Mouse (Mus musculus): Measurements from ENCODE around the gene Lcn4. TPM values are rescaled to one million over a fixed set of nuclear protein-coding genes. Genes with fewer than 3 reads are reported as not detected.

Gene Lcn4
- polyA plus RNA-seq, 1 experiment from 2014 or later: not detected

DNA sequence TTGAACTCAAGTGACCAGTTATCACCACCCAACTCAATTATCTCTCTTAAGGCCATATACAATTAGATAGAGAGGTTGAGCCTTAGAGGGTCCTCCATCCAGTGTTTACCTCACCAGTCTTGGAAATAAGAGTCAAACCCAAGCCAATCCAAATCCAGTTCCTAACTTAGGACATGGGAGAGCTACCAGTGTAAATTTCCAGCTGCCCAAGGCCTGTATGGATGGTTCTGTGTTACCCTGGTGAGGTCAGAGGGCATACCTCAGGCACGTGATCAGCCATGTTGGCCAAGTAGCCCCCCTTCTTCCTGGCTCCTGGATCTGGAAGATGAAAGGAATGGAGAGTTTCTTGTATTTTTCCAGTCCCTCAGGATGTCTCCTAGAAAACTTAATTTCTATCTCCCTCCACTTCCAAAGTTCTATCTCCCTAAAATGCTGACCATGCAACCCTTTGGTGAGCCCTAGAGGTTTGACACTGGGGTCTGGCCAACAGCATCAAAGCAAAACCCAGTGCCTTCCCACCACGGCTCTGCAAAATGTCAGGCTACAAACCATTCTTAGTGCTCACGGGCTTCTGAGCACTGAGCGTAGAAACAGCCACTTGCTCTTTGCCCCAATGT lies 33.7 kb downstream of the Lcn4 start:
- peaks cover 50% of the 10 kb centered on the region for H3K36me3 ChIP-seq (ENCODE audit: control insufficient read depth, insufficient read depth, low read length)
- WGBS: 75% methylated on average over 4 of the region's 4 CpGs

DNA sequence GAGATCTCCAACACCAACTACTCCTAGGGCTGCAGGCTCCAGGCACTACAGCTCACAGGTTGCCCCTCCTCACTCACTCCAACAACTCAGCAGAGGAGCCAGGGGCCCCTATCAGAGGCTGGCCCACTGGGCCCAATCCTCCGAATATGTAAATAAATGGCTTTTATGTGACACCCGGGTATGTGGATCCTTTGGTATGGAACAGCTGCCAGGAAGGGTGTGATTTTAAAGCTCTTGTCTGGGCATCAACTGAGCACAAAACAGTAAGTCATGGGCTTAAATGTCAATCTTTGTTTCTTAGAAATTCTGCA lies 34.8 kb downstream of the Lcn4 start:
- no peak for ATAC-seq (ENCODE audit: low FRiP score, low TSS enrichment)
- no peak overlapping the region for H3K9ac ChIP-seq (ENCODE audit: low read depth, low read length)
- 61% methylated on average over 2 of the region's 2 CpGs for WGBS
- H3K4me3 ChIP-seq (ENCODE audit: low read length): no peak overlapping the region
- H3K4me1 ChIP-seq (ENCODE audit: control insufficient read depth, insufficient read depth, low read length): peaks cover 16% of the 10 kb centered on the region
- H3K36me3 ChIP-seq (ENCODE audit: control insufficient read depth, insufficient read depth, low read length): peaks cover 50% of the 10 kb centered on the region
- no peaks in the 10 kb centered on the region for H3K9me3 ChIP-seq (ENCODE audit: control insufficient read depth, low read length)
- no peak overlapping the region for H3K27ac ChIP-seq (ENCODE audit: low read depth, low read length)
- H3K27me3 ChIP-seq (ENCODE audit: control insufficient read depth, insufficient read depth, low read length): no peaks in the 10 kb centered on the region
- no peak overlapping the region for H3K4me2 ChIP-seq (replicated peaks; ENCODE audit: low read depth, low read length)

More for the DNA sequence above, 33.7 kb downstream of the Lcn4 start:
- Histone ChIP-seq H3K27me3 (ENCODE audit: control insufficient read depth, insufficient read depth, low read length) (no peaks in the 10 kb centered on the region), H3K9me3 (ENCODE audit: control insufficient read depth, low read length) (no peaks in the 10 kb centered on the region), H3K4me2 (replicated peaks; ENCODE audit: low read depth, low read length) (peak overlapping the region; percentile 77; the same call in 1 of the 2 replicates), H3K4me3 (ENCODE audit: low read length) (no peak overlapping the region), H3K27ac (ENCODE audit: low read depth, low read length) (no peak overlapping the region), H3K9ac (ENCODE audit: low read depth, low read length) (no peak overlapping the region), H3K4me1 (ENCODE audit: control insufficient read depth, insufficient read depth, low read length) (peaks cover 16% of the 10 kb centered on the region)
- ATAC-seq (ENCODE audit: low FRiP score, low TSS enrichment): no peak

DNA sequence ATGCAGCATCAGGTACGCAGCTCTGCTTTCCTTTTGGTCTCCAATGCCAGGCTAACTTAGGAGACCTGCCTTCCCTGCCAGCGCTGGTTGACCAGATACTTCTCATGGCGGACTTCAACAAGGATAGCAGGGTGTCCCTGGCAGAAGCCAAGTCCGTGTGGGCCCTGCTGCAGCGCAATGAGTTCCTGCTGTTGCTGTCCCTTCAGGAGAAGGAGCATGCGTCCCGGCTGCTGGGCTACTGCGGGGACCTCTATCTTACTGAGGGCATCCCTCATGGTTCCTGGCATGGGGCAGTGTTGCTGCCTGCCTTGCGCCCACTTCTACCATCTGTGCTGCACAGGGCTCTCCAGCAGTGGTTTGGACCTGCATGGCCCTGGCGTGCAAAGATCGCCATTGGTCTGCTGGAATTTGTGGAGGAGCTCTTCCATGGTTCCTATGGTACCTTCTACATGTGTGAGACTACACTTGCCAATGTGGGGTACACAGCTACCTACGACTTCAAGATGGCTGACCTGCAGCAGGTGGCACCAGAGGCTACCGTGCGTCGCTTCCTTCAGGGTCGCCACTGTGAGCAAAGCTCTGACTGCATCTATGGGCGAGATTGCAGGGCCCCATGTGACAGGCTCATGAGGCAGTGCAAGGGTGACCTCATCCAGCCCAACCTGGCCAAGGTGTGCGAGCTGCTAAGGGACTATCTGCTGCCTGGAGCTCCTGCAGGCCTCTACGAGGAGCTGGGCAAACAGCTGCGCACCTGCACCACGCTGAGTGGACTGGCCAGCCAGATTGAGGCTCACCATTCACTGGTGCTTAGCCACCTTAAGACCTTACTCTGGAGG lies 35.4 kb downstream of the Lcn4 start:
- WGBS: 75% methylated on average over 21 of the region's 21 CpGs
- Histone ChIP-seq H3K27me3 (ENCODE audit: control insufficient read depth, insufficient read depth, low read length) (no peaks in the 10 kb centered on the region), H3K9ac (ENCODE audit: low read depth, low read length) (no peak overlapping the region), H3K36me3 (ENCODE audit: control insufficient read depth, insufficient read depth, low read length) (peaks cover 50% of the 10 kb centered on the region), H3K4me2 (replicated peaks; ENCODE audit: low read depth, low read length) (no peak overlapping the region), H3K4me1 (ENCODE audit: control insufficient read depth, insufficient read depth, low read length) (peaks cover 19% of the 10 kb centered on the region), H3K4me3 (ENCODE audit: low read length) (no peak overlapping the region), H3K27ac (ENCODE audit: low read depth, low read length) (no peak overlapping the region), H3K9me3 (ENCODE audit: control insufficient read depth, low read length) (no peaks in the 10 kb centered on the region)
- ATAC-seq (ENCODE audit: low FRiP score, low TSS enrichment): no peak

DNA sequence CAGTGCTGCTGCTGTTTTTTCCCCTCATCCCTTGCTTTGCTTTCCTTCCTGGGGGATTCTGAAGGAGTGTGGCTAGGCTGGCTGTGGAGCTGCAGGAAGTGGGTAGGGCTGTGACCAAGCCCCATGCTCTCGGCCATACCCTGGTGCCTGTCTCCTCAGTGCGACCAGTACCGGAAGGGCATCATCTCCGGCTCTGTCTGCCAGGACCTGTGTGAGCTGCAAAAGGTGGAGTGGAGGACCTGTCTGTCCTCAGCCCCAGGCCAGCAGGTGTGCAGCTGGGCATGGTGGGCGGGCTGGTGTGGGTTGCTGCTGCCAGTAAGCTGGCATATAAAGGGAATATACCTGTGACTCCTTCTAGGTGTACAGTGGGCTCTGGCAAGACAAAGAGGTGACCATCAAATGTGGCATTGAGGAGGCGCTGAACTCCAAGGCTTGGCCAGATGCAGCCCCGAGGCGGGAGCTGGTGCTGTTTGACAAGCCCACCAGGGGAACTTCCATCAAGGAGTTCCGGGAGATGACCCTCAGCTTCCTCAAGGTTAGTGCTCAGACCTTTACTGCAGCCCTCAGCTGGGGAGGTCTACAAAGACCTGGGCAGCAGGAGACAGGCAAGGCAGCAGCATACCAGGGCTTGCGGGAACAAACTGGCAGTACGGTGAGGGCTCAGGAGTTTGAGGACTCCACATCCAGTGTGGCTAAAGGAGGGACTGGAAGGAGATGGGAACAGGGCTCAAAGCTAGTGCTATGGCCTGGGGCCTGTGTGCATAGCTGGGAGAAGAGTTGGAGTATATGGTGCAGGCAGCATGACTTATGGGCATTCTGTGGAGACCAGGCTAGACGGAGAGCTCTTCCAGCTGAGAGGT lies 36.2 kb downstream of the Lcn4 start:
- 0 out of 2 replicates have a peak, but pooled peaks have one; percentile 8 for ATAC-seq (ENCODE audit: low FRiP score, low TSS enrichment)
- Histone ChIP-seq H3K9ac (ENCODE audit: low read depth, low read length) (no peak overlapping the region), H3K4me1 (ENCODE audit: control insufficient read depth, insufficient read depth, low read length) (peaks cover 24% of the 10 kb centered on the region), H3K27me3 (ENCODE audit: control insufficient read depth, insufficient read depth, low read length) (no peaks in the 10 kb centered on the region), H3K9me3 (ENCODE audit: control insufficient read depth, low read length) (no peaks in the 10 kb centered on the region), H3K4me3 (ENCODE audit: low read length) (no peak overlapping the region), H3K27ac (ENCODE audit: low read depth, low read length) (0 out of 2 replicates have a peak overlapping the region, but pooled peaks have one; percentile 3), H3K36me3 (ENCODE audit: control insufficient read depth, insufficient read depth, low read length) (peaks cover 50% of the 10 kb centered on the region), H3K4me2 (replicated peaks; ENCODE audit: low read depth, low read length) (no peak overlapping the region)
- 70% methylated on average over 12 of the region's 12 CpGs for WGBS

DNA sequence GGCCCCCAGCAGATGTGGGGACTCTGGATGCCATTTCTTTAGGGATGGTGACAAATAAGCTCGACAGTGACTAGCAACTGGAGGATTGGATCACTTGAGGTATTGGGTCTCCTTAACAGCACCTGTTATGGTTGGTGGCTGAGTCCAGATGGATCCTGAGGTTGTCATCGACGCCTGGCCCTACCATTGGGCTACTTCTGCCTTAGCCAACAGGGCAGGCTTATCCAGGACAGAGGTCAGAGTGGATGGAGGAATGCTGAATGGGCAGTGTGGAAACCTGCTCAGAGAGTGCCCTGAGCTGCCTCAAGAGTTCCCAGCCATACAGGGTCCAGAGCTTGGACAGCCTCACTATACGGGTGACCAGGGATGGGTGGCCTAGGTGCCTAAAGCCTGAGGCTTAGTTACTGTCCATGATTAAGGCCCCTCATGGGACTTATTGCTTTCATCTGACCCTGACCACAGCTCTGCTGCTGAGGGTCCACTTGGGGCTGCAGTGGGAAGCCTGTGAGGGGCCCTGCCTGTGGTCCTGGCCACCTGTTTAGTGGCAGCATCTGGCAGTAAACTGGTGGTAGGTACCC lies 37.0 kb downstream of the Lcn4 start:
- Histone ChIP-seq H3K36me3 (ENCODE audit: control insufficient read depth, insufficient read depth, low read length) (peaks cover 50% of the 10 kb centered on the region), H3K9ac (ENCODE audit: low read depth, low read length) (no peak overlapping the region), H3K9me3 (ENCODE audit: control insufficient read depth, low read length) (no peaks in the 10 kb centered on the region), H3K4me2 (replicated peaks; ENCODE audit: low read depth, low read length) (no peak overlapping the region), H3K27ac (ENCODE audit: low read depth, low read length) (no peak overlapping the region), H3K27me3 (ENCODE audit: control insufficient read depth, insufficient read depth, low read length) (no peaks in the 10 kb centered on the region), H3K4me1 (ENCODE audit: control insufficient read depth, insufficient read depth, low read length) (peaks cover 29% of the 10 kb centered on the region), H3K4me3 (ENCODE audit: low read length) (no peak overlapping the region)
- no peak for ATAC-seq (ENCODE audit: low FRiP score, low TSS enrichment)
- WGBS: 69% methylated on average over 4 of the region's 4 CpGs

DNA sequence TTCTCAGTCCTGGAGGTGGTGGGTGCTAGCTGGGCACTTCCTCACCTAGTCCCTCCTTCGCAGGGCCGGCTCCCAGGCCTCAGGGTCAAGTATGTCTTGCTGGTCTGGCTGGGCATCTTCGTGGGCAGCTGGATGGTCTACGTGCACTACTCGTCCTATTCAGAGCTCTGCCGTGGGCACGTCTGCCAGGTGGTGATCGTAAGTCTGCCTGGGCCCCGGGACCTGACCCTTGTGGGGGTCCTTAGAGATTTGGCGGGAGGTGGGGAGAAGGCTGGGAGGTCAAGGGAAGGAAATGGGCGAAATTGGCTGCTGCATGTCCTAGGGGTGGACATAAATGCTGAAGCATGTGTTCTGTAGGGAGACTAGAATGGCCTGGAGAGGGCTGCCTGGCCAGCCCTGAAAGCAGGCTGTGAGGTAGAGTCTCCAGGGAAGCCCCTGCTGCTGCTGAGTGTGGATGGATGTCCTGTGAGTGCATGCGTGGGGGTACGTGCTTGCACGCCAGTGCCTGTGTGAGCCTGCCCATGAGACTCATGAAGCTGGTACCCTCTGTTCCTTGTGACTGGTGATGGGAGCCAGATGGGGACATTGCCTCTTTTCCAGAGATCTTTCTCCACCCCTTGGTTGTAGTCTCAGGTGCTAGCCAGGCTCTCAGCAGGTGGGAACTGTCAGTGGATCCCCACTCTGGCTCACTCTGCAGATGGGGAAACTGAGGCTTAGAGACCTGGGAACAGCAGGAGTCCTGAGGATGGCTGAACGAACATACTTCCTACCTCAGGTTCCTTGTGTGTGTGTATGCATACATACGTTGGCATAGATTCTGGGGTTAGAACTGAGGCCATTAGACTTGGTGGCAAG lies 38.3 kb downstream of the Lcn4 start:
- ATAC-seq (ENCODE audit: low FRiP score, low TSS enrichment): no peak
- peaks cover 24% of the 10 kb centered on the region for H3K4me1 ChIP-seq (ENCODE audit: control insufficient read depth, insufficient read depth, low read length)
- no peak overlapping the region for H3K27ac ChIP-seq (ENCODE audit: low read depth, low read length)
- H3K9ac ChIP-seq (ENCODE audit: low read depth, low read length): no peak overlapping the region
- WGBS: 70% methylated on average over 16 of the region's 16 CpGs
- peaks cover 41% of the 10 kb centered on the region for H3K36me3 ChIP-seq (ENCODE audit: control insufficient read depth, insufficient read depth, low read length)
- no peak overlapping the region for H3K4me2 ChIP-seq (replicated peaks; ENCODE audit: low read depth, low read length)
- H3K27me3 ChIP-seq (ENCODE audit: control insufficient read depth, insufficient read depth, low read length): no peaks in the 10 kb centered on the region
- H3K9me3 ChIP-seq (ENCODE audit: control insufficient read depth, low read length): no peaks in the 10 kb centered on the region
- no peak overlapping the region for H3K4me3 ChIP-seq (ENCODE audit: low read length)

DNA sequence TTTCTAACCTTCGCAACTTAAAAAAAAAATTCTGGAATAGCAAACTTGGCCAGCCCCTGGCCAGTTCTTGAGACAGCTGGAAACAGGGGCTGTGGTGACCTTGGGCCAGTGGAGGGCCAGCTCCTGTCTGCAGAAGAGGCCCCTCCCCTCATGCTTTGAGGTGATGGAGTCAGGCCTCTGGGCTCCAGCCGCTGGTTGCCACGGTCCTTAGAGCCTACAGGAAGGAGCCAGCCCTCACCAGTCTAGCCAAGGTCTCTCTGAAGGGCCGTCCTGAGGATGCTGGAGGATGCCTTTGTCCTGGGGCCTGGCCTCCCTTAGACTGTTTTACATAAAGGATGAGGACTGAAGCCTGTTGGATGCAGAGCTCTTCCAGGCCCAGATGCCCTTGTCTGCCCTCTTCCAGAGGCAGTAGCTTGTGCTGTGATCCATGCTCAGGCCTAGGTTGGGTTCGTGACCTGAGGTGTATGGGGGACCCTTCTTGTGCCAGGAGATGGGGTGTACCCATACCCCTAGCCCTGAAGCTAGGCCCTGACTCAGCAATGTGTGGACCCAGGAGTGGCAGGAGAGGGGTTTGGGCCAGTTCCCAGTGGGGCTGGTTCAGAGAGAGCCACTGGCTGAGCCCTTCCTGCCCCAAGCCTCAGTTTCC lies 42.2 kb downstream of the Lcn4 start:
- H3K27me3 ChIP-seq (ENCODE audit: control insufficient read depth, insufficient read depth, low read length): no peaks in the 10 kb centered on the region

More for the DNA sequence above, 42.2 kb downstream of the Lcn4 start:
- Histone ChIP-seq H3K4me1 (ENCODE audit: control insufficient read depth, insufficient read depth, low read length) (peaks cover 23% of the 10 kb centered on the region), H3K27ac (ENCODE audit: low read depth, low read length) (peak overlapping the region; percentile 1; the same call in 1 of the 2 replicates), H3K4me3 (ENCODE audit: low read length) (peak overlapping the region; percentile 48), H3K36me3 (ENCODE audit: control insufficient read depth, insufficient read depth, low read length) (peaks cover 3% of the 10 kb centered on the region; the same call in 1 of the 2 replicates), H3K4me2 (replicated peaks; ENCODE audit: low read depth, low read length) (peak overlapping the region; percentile 97), H3K9me3 (ENCODE audit: control insufficient read depth, low read length) (no peaks in the 10 kb centered on the region), H3K9ac (ENCODE audit: low read depth, low read length) (peak overlapping the region; percentile 87)
- ATAC-seq (ENCODE audit: low FRiP score, low TSS enrichment): peak; percentile 36
- 20% methylated on average over 5 of the region's 5 CpGs for WGBS

Measured in kidney, embryonic 14.5 days (tissue).